Mouse (Mus musculus) C2C12 (cell line): ENCODE results near the gene Ppargc1a.

ENCODE experiments used
- CEBPB ChIP-seq: IDR thresholded peaks from one replicate; pipeline ENCODE4 v1.6.1; 2011; ENCODE audit warnings: low read depth, mild to moderate bottlenecking, control low read depth, moderate library complexity
- CTCF ChIP-seq: IDR thresholded peaks from one replicate; pipeline ENCODE4 v1.5.1; 2011; ENCODE audit not compliant: control insufficient read depth, insufficient read depth, insufficient read length
- FOSL1 ChIP-seq: IDR thresholded peaks from one replicate; pipeline ENCODE4 v1.8.0; 2011; ENCODE audit warnings: mild to moderate bottlenecking, low read length; ENCODE audit not compliant: poor library complexity, insufficient read depth, severe bottlenecking
- MAX ChIP-seq: IDR thresholded peaks from one replicate; pipeline ENCODE4 v1.6.1; 2011; ENCODE audit warnings: mild to moderate bottlenecking, control low read depth
- MYOG ChIP-seq: IDR thresholded peaks from one replicate; pipeline ENCODE4 v1.6.1; 2011; ENCODE audit not compliant: control insufficient read depth, insufficient read length; ENCODE audit errors: extremely low read depth

DNA sequence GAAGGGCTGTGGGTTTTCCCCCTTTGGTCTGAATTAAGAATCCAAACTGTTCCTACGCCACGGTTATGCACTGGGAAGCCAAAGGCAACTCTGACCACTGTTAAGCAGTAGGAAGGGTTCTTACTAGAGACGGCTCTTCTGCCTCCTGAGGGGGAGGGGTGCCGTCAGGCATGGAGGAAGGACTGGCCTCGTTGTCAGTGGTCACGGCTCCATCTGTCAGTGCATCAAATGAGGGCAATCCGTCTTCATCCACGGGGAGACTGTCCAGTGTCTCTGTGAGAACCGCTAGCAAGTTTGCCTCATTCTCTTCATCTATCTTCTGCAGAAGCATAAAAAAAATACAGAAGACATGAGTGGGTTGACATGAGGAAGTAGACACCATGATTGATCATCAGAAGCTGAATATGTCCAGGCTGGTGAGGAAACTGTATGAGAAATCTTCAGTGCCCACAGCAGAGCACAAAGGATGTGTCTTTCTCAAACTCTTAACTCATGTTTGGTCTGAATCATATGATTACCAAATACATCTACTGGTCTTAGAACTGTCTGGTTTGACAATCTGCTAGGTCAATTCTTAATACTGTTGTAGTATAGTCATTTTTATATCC lies 69.5 kb downstream of the Ppargc1a start:
- no peak for TF ChIP-seq CTCF
- no peak for TF ChIP-seq FOSL1
- no peak for TF ChIP-seq MYOG
- no peak for TF ChIP-seq MAX
- TF ChIP-seq CEBPB: no peak
